Mouse (Mus musculus) hindbrain, postnatal 0 days (tissue): Measurements from ENCODE around the gene 1110032F04Rik. TPM values are rescaled to one million over a fixed set of nuclear protein-coding genes. Genes with fewer than 3 reads are reported as not detected.

Experiments used
- ATAC-seq: fragments of 200-750 bp; cut with Nextera tagmentation; 2 replicates; pipeline ENCODE4 v1.8.0; 2017; ENCODE audit warnings: mild to moderate bottlenecking, moderate TSS enrichment, moderate library complexity
- DNase-seq: peaks from one replicate; pipeline ENCODE4 v3.0.0-alpha.2; 2015; ENCODE audit warnings: low spot score
- H3K27ac ChIP-seq: fragments of 300-500 bp; sonication (generic); 2 replicates; pipeline ENCODE4 v1.5.1; 2014; ENCODE audit warnings: mild to moderate bottlenecking
- H3K27me3 ChIP-seq: fragments of 300-500 bp; sonication (generic); 2 replicates; pipeline ENCODE4 v1.6.1; 2014; ENCODE audit warnings: low read length, mixed read lengths; ENCODE audit not compliant: insufficient read depth
- H3K36me3 ChIP-seq: fragments of 300-500 bp; sonication (generic); 2 replicates; pipeline ENCODE4 v1.6.1; 2014; ENCODE audit warnings: low read length, mixed read lengths; ENCODE audit not compliant: insufficient read depth
- H3K4me1 ChIP-seq: fragments of 300-500 bp; sonication (generic); 2 replicates; pipeline ENCODE4 v1.6.1; 2014; ENCODE audit warnings: antibody characterized with exemption, low read length, mixed read lengths; ENCODE audit not compliant: insufficient read depth
- H3K4me2 ChIP-seq: fragments of 300-500 bp; sonication (generic); 2 replicates; pipeline ENCODE4 v1.6.1; 2014; ENCODE audit warnings: low read depth, mild to moderate bottlenecking, low read length, moderate library complexity, mixed read lengths
- H3K4me3 ChIP-seq: fragments of 300-500 bp; sonication (generic); 2 replicates; pipeline ENCODE4 v1.5.1; 2014; ENCODE audit warnings: low read length
- H3K9ac ChIP-seq: fragments of 300-500 bp; sonication (generic); replicated peaks from 2 replicates; pipeline ENCODE4 v1.6.1; 2014; ENCODE audit warnings: mild to moderate bottlenecking, low read length, moderate library complexity, mixed read lengths
- H3K9me3 ChIP-seq: fragments of 300-500 bp; sonication (generic); 2 replicates; pipeline ENCODE4 v1.6.1; 2016; ENCODE audit warnings: low read length, mixed read lengths
- CTCF ChIP-seq: IDR thresholded peaks from 2 replicates; pipeline ENCODE4 v1.5.1; 2016; ENCODE audit warnings: antibody characterized with exemption, control low read depth, low read depth
- WGBS: fragments of 180-500 bp; shearing (Covaris S2); extraction: QIAGEN DNeasy Blood & Tissue Kit; methylation state at CpG from one replicate; pipeline ENCODE4 v1.1.7; 2014; 5-methylcytosine and 5-hydroxymethylcytosine counted together
- polyA plus RNA-seq: library from polyadenylated mRNA; unstranded; fragments of >200 nt; fragmentation: Nextera tagmentation; extraction: Ambion mirVana; gene quantifications from 2 replicates; pipeline ENCODE4 v1.2.1, GENCODE M21; 2015
- total RNA-seq: library from RNA; depleted of rRNA; stranded (reverse); fragments of >200 nt; gene quantifications from 2 replicates; pipeline ENCODE4 v1.2.3, GENCODE M21; 2014; rRNA removed

Gene 1110032F04Rik
- total and polyA plus RNA-seq, 2 experiments from 2014 or later = 4.8 to 29.0 TPM

DNA sequence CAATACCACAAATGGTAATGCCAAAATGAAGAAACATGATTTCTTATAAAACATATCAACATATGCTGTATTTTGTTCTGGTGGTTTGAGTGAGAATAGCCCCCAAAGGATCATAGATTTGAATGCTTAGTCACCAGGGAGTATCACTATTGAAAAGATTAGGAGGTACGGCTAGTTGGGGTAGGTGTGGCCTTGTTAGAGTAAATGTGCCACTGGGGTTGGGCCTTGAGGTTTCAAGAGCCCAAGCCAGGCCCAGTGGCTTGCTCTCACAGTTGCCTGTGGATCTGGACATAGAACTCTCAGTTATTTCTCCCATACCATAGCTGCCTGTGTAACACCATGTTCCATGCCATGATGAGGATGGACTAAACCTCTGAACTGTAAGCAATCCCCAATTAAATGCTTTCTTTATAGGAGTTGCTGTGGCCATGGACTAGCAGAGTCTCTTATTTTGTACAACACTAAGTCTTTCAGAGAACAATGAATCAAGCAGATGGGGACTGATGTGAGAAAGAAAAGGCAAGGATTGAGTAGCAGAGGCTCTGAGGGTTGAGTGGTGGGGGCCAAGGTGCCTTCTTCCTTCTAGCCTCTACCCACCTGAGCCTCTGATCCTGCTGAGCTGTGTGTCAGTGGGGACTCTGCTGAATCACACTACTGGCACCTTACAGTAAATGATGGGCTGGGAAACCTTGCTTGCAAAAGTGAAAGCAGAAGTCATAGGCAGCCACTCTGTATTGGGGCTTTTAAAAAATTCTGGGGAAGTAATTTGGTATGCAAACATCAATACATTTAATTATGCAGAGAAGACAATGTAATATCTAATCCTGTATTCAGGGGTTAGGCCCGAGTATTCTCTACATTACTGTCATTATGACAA is 35.8 kb downstream of the 1110032F04Rik start:
- DNase-seq (no peak), ATAC-seq (no peak)
- H3K9me3 ChIP-seq = no peaks in the 10 kb centered on the region
- H3K4me1 ChIP-seq = no peaks in the 10 kb centered on the region
- no peaks in the 10 kb centered on the region for H3K36me3 ChIP-seq
- WGBS = 65% methylated on average over 2 of the region's 2 CpGs
- H3K4me2 ChIP-seq = no peak overlapping the region
- H3K4me3 ChIP-seq = no peak overlapping the region
- no peak overlapping the region for H3K9ac ChIP-seq
- no peak for TF ChIP-seq CTCF
- no peak overlapping the region for H3K27ac ChIP-seq
- no peaks in the 10 kb centered on the region for H3K27me3 ChIP-seq

GRCm38 (mm10) chr3:68907509-68907908 is 38.1 kb downstream of the 1110032F04Rik start:
- ATAC-seq = no peak
- Histone ChIP-seq H3K4me3 (no peak overlapping the region), H3K4me2 (no peak overlapping the region), H3K27me3 (no peaks in the 10 kb centered on the region), H3K9me3 (no peaks in the 10 kb centered on the region), H3K4me1 (no peaks in the 10 kb centered on the region), H3K9ac (no peak overlapping the region), H3K27ac (no peak overlapping the region), H3K36me3 (no peaks in the 10 kb centered on the region)
- TF ChIP-seq CTCF = no peak
- WGBS = 91% methylated on average over 4 of the region's 4 CpGs
- DNase-seq = no peak

Other genes starting within 250 kb of the 1110032F04Rik start
- not detected in 2 replicates for gene Il12a, start 178.9 kb upstream of the 1110032F04Rik start, total RNA-seq
- gene Il12a, start 178.9 kb upstream of the 1110032F04Rik start, polyA plus RNA-seq = 0.48 and 0.68 TPM in 2 replicates
- 6.9 and 7.7 TPM in 2 replicates for gene Ift80, start 135.0 kb downstream of the 1110032F04Rik start, total RNA-seq
- 5.3 and 6.5 TPM in 2 replicates for gene Ift80, start 135.0 kb downstream of the 1110032F04Rik start, polyA plus RNA-seq
- 7.2 and 12.5 TPM in 2 replicates for gene Smc4, start 135.2 kb downstream of the 1110032F04Rik start, total RNA-seq
- 34.6 and 45.7 TPM in 2 replicates for gene Smc4, start 135.2 kb downstream of the 1110032F04Rik start, polyA plus RNA-seq
- gene Trim59, start 175.2 kb downstream of the 1110032F04Rik start, total RNA-seq = 5.5 and 8.2 TPM in 2 replicates
- 22.5 and 26.4 TPM in 2 replicates for gene Trim59, start 175.2 kb downstream of the 1110032F04Rik start, polyA plus RNA-seq